Mouse (Mus musculus) neural tube, embryonic 11.5 days (tissue): Measurements from ENCODE around the gene Gosr2. TPM values are rescaled to one million over a fixed set of nuclear protein-coding genes. Genes with fewer than 3 reads are reported as not detected.
A peak's percentile ranks its signal among the peaks of the same experiment; 100 is the strongest.

Experiments
- ATAC-seq: fragments of 200-750 bp; cut with Nextera tagmentation; 2 replicates; pipeline ENCODE4 v1.8.0; 2017; ENCODE audit warnings: moderate number of reproducible peaks, mild to moderate bottlenecking, moderate TSS enrichment, moderate library complexity; ENCODE audit not compliant: insufficient read depth, low FRiP score, low TSS enrichment
- DNase-seq: peaks from one replicate; pipeline ENCODE4 v3.0.0-alpha.2; 2015; ENCODE audit warnings: low spot score
- H3K27ac ChIP-seq: fragments of 300-500 bp; sonication (generic); 2 replicates; pipeline ENCODE4 v1.5.1; 2014; ENCODE audit warnings: low read depth, mild to moderate bottlenecking, low read length
- H3K27me3 ChIP-seq: fragments of 300-500 bp; sonication (generic); 2 replicates; pipeline ENCODE4 v1.6.1; 2014; ENCODE audit warnings: mild to moderate bottlenecking, low read length, mixed read lengths; ENCODE audit not compliant: control insufficient read depth, insufficient read depth
- H3K36me3 ChIP-seq: fragments of 300-500 bp; sonication (generic); 2 replicates; pipeline ENCODE4 v1.6.1; 2014; ENCODE audit warnings: mild to moderate bottlenecking, low read length, moderate library complexity, mixed read lengths; ENCODE audit not compliant: control insufficient read depth, insufficient read depth
- H3K4me1 ChIP-seq: fragments of 300-500 bp; sonication (generic); 2 replicates; pipeline ENCODE4 v1.6.1; 2014; ENCODE audit warnings: low read length, mixed read lengths; ENCODE audit not compliant: control insufficient read depth, insufficient read depth
- H3K4me2 ChIP-seq: fragments of 300-500 bp; sonication (generic); 2 replicates; pipeline ENCODE4 v1.6.1; 2014; ENCODE audit warnings: low read depth, mild to moderate bottlenecking, moderate library complexity
- H3K4me3 ChIP-seq: fragments of 300-500 bp; sonication (generic); 2 replicates; pipeline ENCODE4 v1.5.1; 2014; ENCODE audit warnings: low read depth, low read length
- H3K9ac ChIP-seq: fragments of 300-500 bp; sonication (generic); 2 replicates; pipeline ENCODE4 v1.6.1; 2014; ENCODE audit warnings: mild to moderate bottlenecking, low read length
- H3K9me3 ChIP-seq: fragments of 300-500 bp; sonication (generic); 2 replicates; pipeline ENCODE4 v1.6.1; 2016; ENCODE audit warnings: low read length; ENCODE audit not compliant: control insufficient read depth
- WGBS: fragments of 180-500 bp; shearing (Covaris S2); extraction: QIAGEN DNeasy Blood & Tissue Kit; methylation state at CpG from one replicate; pipeline ENCODE4 v1.1.7; 2014; 5-methylcytosine and 5-hydroxymethylcytosine counted together
- polyA plus RNA-seq: library from polyadenylated mRNA; unstranded; fragments of >200 nt; fragmentation: Nextera tagmentation; extraction: Ambion mirVana; gene quantifications from 2 replicates; pipeline ENCODE4 v1.2.1, GENCODE M21; 2014

Gosr2 gene
- polyA plus RNA-seq, 1 experiment from 2014 or later = 93.2 TPM

DNA sequence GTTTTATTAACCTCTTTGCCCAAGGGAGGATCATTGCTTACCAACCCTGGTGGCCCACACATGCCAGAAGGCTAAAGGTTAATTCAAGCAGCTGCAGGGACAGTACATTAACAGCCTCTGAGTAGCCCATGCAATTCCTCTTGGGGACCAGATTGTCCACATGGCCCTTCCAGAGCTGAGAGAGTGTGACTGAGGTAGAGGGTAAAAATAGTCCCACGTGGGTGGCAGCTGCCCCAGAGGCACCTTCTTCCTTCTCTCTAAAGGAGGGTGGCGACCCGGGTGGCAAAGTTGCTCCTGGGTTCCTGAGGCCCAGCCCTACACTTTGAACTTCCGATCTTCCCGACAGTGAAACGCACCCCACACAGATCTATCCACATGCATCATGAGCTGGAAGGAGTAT lies 51.4 kb downstream of the Gosr2 start:
- DNase-seq (no peak), ATAC-seq (no peak)
- Histone ChIP-seq H3K36me3 (no peaks in the 10 kb centered on the region), H3K4me1 (no peaks in the 10 kb centered on the region; the same call in 1 of the 2 replicates), H3K27ac (no peak overlapping the region), H3K4me3 (no peak overlapping the region), H3K4me2 (no peak overlapping the region), H3K27me3 (peaks cover 36% of the 10 kb centered on the region), H3K9me3 (no peaks in the 10 kb centered on the region), H3K9ac (no peak overlapping the region)
- WGBS = 69% methylated on average over 6 of the region's 6 CpGs

DNA sequence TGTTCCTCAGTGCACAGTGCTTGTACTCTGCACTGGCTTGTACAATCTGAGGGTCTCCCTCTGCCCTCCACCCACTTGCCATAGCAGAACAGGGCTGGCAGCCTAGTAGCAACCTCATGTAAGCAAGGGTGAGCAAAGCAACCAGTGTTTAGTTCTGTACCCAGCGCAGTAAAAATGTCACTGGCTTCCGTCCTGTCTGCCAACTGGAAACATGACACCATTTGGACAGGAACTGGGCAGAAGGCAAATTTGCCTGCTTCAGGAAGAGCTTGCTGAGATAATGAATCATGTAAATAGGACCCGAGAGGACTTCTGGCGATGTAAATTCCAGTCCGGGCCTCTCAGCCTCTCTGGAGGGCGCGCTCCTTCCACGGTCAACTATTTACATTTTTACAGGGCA lies 52.0 kb downstream of the Gosr2 start:
- Histone ChIP-seq H3K4me3 (no peak overlapping the region), H3K36me3 (no peaks in the 10 kb centered on the region), H3K9ac (no peak overlapping the region), H3K4me2 (no peak overlapping the region), H3K27me3 (peaks cover 30% of the 10 kb centered on the region), H3K27ac (no peak overlapping the region), H3K9me3 (no peaks in the 10 kb centered on the region), H3K4me1 (no peaks in the 10 kb centered on the region; the same call in 1 of the 2 replicates)
- WGBS = 56% methylated on average over 8 of the region's 8 CpGs
- DNase-seq (no peak), ATAC-seq (no peak)

DNA sequence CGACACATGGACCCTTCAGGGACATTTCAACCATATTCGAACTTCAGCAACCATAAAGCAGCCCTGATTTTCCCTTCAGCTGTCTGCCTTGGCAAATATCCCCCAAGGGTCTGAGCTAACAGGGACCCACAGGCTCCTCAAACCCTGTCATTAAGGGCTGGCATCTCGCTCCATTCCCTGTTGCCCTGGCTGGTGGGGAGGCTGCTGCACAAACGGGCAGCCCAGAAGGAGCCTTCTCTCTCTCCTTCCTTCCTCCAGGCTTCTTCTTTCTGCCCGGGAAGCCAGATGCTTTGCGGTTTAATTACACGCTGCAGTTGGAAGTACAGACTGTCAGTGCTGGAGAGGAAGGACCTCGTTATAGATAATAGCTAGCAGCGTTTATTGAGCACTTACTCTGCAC lies 54.5 kb downstream of the Gosr2 start:
- no peak for ATAC-seq
- DNase-seq = no peak
- Histone ChIP-seq H3K4me2 (no peak overlapping the region), H3K4me3 (no peak overlapping the region), H3K27me3 (peaks cover 6% of the 10 kb centered on the region), H3K27ac (no peak overlapping the region), H3K36me3 (no peaks in the 10 kb centered on the region), H3K9me3 (no peaks in the 10 kb centered on the region), H3K4me1 (no peaks in the 10 kb centered on the region), H3K9ac (no peak overlapping the region)
- WGBS = 79% methylated on average over 9 of the region's 9 CpGs

DNA sequence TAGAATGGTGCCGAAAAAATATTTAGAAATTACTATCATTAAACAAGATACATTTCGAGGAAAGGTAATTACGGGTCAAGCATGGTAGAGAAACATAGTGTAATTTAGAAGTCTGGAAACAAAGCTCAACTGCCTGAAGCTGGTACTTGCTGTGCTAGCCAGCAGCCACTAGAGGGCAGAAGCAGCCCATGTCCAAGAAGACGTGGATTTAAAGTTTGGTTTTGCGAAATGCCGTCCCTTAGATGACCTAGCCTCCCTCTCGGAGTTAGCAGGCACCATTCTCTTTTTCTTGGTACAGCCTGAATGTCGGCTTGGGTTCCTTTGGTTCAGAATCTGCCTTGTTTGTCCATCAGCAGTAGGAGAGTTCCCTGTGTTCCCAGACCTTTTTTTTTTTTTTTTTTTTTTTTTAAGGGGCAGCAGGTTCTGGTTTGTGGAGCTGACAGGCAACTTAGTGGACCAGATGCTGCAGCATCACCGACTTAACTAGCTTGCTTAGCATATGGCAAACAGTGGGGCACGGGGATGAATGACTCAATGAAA lies 58.2 kb downstream of the Gosr2 start:
- ATAC-seq = no peak
- Histone ChIP-seq H3K36me3 (no peaks in the 10 kb centered on the region), H3K4me2 (0 out of 2 replicates have a peak overlapping the region, but pooled peaks have one; percentile 15), H3K4me1 (no peaks in the 10 kb centered on the region), H3K9me3 (no peaks in the 10 kb centered on the region), H3K9ac (no peak overlapping the region), H3K4me3 (no peak overlapping the region), H3K27me3 (no peaks in the 10 kb centered on the region), H3K27ac (no peak overlapping the region)
- 6% methylated on average over 10 of the region's 10 CpGs for WGBS
- DNase-seq = peak; percentile 67

DNA sequence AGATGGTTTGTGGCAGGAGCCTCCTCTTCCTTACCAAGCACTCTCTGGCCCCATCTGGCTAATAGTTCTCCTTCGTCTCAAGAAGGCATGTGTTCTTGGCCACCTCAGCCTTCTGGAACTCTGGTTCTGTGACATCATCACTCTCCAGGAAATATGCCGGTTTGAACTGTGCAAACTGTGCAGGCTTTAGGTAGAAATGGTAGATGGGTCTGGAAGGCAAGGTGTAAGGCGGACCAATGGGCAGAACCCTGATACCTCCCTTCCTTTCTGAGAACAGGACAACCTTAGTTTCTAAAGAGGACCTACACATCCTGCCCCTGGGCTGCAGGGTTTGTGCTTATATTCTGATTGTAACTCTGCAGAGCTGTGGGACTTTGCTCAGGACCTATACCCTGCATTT lies 58.9 kb downstream of the Gosr2 start, which contains the start of gene Lyzl6:
Gene Lyzl6 (minus strand): TSS at position 101 of the 400 bp plus-strand sequence.
- Histone ChIP-seq H3K27ac (no peak within 1 kb of the TSS), H3K4me2 (0 out of 2 replicates have a peak within 1 kb of the TSS, but pooled peaks have one; percentile 15), H3K4me1 (no peaks in the 10 kb centered on the region), H3K4me3 (no peak within 1 kb of the TSS), H3K36me3 (no peaks in the 10 kb centered on the region), H3K9ac (no peak within 1 kb of the TSS), H3K27me3 (no peaks in the 10 kb centered on the region), H3K9me3 (no peaks in the 10 kb centered on the region)
- ATAC-seq (no peak), DNase-seq (no peak)
- WGBS = 84% methylated on average over 3 of the region's 3 CpGs

DNA sequence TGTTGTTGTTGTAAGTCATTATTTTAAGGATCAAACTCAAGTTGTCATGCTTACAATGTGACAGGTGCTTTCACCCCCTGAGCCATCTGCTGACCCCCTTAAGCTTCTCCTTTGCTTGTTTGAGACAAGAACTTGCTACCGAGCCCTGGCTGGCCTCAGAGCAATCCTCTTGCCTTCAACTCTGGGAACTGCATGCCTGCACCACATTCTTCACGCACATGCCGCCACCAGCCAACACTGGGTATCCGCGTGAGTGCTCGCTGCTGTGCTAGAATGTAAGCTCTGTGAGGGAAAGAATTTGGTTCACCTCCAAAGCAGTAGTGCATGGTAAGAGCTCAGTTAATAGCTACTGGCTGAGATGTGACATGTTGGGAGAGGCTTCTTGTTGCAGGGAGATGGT lies 61.4 kb downstream of the Gosr2 start:
- Histone ChIP-seq H3K27me3 (no peaks in the 10 kb centered on the region), H3K4me1 (no peaks in the 10 kb centered on the region), H3K4me2 (no peak overlapping the region), H3K9ac (no peak overlapping the region), H3K9me3 (no peaks in the 10 kb centered on the region), H3K27ac (no peak overlapping the region), H3K4me3 (no peak overlapping the region), H3K36me3 (no peaks in the 10 kb centered on the region)
- no peak for DNase-seq
- ATAC-seq = no peak
- WGBS = 82% methylated on average over 6 of the region's 6 CpGs

DNA sequence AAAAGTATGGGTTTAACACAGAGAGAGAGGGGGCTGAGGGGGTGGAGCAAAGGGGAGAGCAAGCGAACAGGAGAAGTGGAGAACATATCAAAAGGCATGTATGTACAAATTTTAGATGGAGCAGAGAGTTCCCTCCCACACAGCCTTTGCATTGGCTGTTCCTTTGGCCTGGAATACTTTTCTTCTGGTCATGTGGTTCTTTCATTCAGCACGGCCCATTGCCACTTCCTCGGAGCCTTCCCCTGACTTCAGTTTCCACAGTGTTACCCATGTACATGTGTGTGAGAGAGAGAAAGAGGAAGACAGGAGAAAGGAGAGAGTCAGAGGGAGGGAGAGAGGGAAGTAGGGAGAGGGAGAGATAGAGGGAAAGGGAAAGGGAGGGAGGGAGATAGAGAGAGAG lies 62.2 kb downstream of the Gosr2 start:
- DNase-seq = no peak
- 88% methylated on average over 3 of the region's 3 CpGs for WGBS
- H3K4me1 ChIP-seq = no peaks in the 10 kb centered on the region

DNA sequence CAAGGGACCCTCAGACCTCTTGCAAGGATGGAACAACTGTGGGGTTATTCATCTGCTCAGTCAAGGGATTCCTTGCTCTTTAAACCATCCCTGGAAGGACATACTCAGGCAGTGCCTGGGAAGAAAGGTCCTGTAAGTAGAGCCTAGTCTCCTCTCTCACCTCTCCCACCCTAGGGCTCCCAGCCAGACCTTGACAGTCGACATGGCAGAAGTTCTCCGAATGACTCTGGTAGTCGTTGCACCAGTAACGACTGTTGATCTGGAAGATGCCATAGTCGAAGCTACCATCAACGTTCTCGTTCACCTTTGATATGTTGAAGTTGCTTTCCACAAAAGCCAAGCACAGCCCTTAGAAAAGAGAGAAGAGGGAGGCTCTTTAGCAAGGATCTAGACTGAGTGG lies 62.9 kb downstream of the Gosr2 start:
- no peaks in the 10 kb centered on the region for H3K36me3 ChIP-seq
- no peak for DNase-seq
- no peaks in the 10 kb centered on the region for H3K9me3 ChIP-seq
- no peak overlapping the region for H3K9ac ChIP-seq
- H3K4me3 ChIP-seq = no peak overlapping the region
- H3K27me3 ChIP-seq = no peaks in the 10 kb centered on the region
- 89% methylated on average over 7 of the region's 7 CpGs for WGBS
- H3K4me1 ChIP-seq = no peaks in the 10 kb centered on the region
- H3K27ac ChIP-seq = no peak overlapping the region
- H3K4me2 ChIP-seq = no peak overlapping the region
- no peak for ATAC-seq

More for the DNA sequence above, 62.2 kb downstream of the Gosr2 start:
- H3K36me3 ChIP-seq = no peaks in the 10 kb centered on the region
- H3K4me2 ChIP-seq = no peak overlapping the region
- no peak overlapping the region for H3K4me3 ChIP-seq
- ATAC-seq = no peak
- no peak overlapping the region for H3K27ac ChIP-seq
- H3K27me3 ChIP-seq = no peaks in the 10 kb centered on the region
- H3K9ac ChIP-seq = no peak overlapping the region
- H3K9me3 ChIP-seq = no peaks in the 10 kb centered on the region

DNA sequence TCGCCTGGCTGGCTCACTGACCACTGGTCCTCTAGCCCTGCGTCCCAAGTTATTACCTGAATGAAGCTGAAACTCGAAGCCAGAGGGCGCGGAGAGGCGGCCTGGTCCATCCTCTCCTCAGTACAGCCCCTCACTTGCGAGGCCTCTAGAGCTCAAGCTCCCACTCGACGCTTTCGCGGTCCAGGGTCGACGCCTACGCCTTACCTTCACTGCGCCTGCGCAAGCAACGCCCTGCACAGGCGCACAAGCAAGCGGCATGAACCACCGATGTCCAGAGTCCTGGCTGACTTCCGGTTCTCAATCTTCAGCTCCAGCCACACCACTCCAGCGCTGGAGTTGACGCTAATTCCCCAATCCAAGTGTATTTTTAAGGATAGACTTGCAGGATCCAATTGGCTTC lies 70.2 kb downstream of the Gosr2 start:
- no peak overlapping the region for H3K27ac ChIP-seq
- H3K9me3 ChIP-seq = no peaks in the 10 kb centered on the region
- ATAC-seq (no peak), DNase-seq (no peak)
- H3K9ac ChIP-seq = no peak overlapping the region
- H3K27me3 ChIP-seq = no peaks in the 10 kb centered on the region
- no peaks in the 10 kb centered on the region for H3K4me1 ChIP-seq
- 82% methylated on average over 23 of the region's 23 CpGs for WGBS
- no peaks in the 10 kb centered on the region for H3K36me3 ChIP-seq
- no peak overlapping the region for H3K4me2 ChIP-seq
- H3K4me3 ChIP-seq = no peak overlapping the region
